Mouse (Mus musculus): ENCODE results near the gene Acer3. TPM values are rescaled to one million over a fixed set of nuclear protein-coding genes. Genes with fewer than 3 reads are reported as not detected.

Acer3 gene
- polyA plus RNA-seq, 1 experiment from 2014 or later = 25.6 TPM

- no peaks in the 10 kb centered on the region for H3K9me3 ChIP-seq (ENCODE audit: control insufficient read depth, low read depth, low read length)
Observed at GRCm38 (mm10) chr7:98316568-98316967, 4.4 kb downstream of the Acer3 start.

GRCm38 (mm10) chr7:98315087-98315486, 5.9 kb downstream of the Acer3 start:
- no peak overlapping the region for H3K4me3 ChIP-seq (ENCODE audit: low read depth, low read length)
- no peaks in the 10 kb centered on the region for H3K4me1 ChIP-seq (ENCODE audit: control insufficient read depth, insufficient read depth, low read length)
- no peaks in the 10 kb centered on the region for H3K36me3 ChIP-seq (ENCODE audit: control insufficient read depth, insufficient read depth, low read length)
- no peak overlapping the region for H3K27ac ChIP-seq (ENCODE audit: low read length)
- H3K9me3 ChIP-seq (ENCODE audit: control insufficient read depth, low read depth, low read length) = no peaks in the 10 kb centered on the region
- no peaks in the 10 kb centered on the region for H3K27me3 ChIP-seq (ENCODE audit: control insufficient read depth, insufficient read depth, low read length)
- WGBS = 74% methylated on average over 2 of the region's 2 CpGs
- H3K4me2 ChIP-seq (replicated peaks; ENCODE audit: low read depth, low read length) = no peak overlapping the region
- no peak for ATAC-seq (ENCODE audit: insufficient number of reproducible peaks, insufficient read depth, low FRiP score, low read depth)
- no peak overlapping the region for H3K9ac ChIP-seq (replicated peaks; ENCODE audit: low read depth, low read length)

More at GRCm38 (mm10) chr7:98316568-98316967, 4.4 kb downstream of the Acer3 start:
- H3K9ac ChIP-seq (replicated peaks; ENCODE audit: low read depth, low read length) = no peak overlapping the region
- WGBS = 56% methylated on average over 2 of the region's 2 CpGs
- H3K27me3 ChIP-seq (ENCODE audit: control insufficient read depth, insufficient read depth, low read length) = no peaks in the 10 kb centered on the region
- H3K4me1 ChIP-seq (ENCODE audit: control insufficient read depth, insufficient read depth, low read length) = no peaks in the 10 kb centered on the region
- no peaks in the 10 kb centered on the region for H3K36me3 ChIP-seq (ENCODE audit: control insufficient read depth, insufficient read depth, low read length)
- no peak for ATAC-seq (ENCODE audit: insufficient number of reproducible peaks, insufficient read depth, low FRiP score, low read depth)
- no peak overlapping the region for H3K27ac ChIP-seq (ENCODE audit: low read length)
- H3K4me3 ChIP-seq (ENCODE audit: low read depth, low read length) = no peak overlapping the region
- no peak overlapping the region for H3K4me2 ChIP-seq (replicated peaks; ENCODE audit: low read depth, low read length)

- Histone ChIP-seq H3K27ac (ENCODE audit: low read length) (no peak overlapping the region), H3K27me3 (ENCODE audit: control insufficient read depth, insufficient read depth, low read length) (no peaks in the 10 kb centered on the region), H3K36me3 (ENCODE audit: control insufficient read depth, insufficient read depth, low read length) (no peaks in the 10 kb centered on the region), H3K4me3 (ENCODE audit: low read depth, low read length) (no peak overlapping the region), H3K4me1 (ENCODE audit: control insufficient read depth, insufficient read depth, low read length) (no peaks in the 10 kb centered on the region; the same call in 1 of the 2 replicates), H3K4me2 (replicated peaks; ENCODE audit: low read depth, low read length) (no peak overlapping the region), H3K9me3 (ENCODE audit: control insufficient read depth, low read depth, low read length) (no peaks in the 10 kb centered on the region), H3K9ac (replicated peaks; ENCODE audit: low read depth, low read length) (no peak overlapping the region)
- ATAC-seq (ENCODE audit: insufficient number of reproducible peaks, insufficient read depth, low FRiP score, low read depth) = no peak
- 47% methylated on average over 4 of the region's 4 CpGs for WGBS
Observed at GRCm38 (mm10) chr7:98312185-98312920, 8.7 kb downstream of the Acer3 start.

GRCm38 (mm10) chr7:98310266-98310665, 10.7 kb downstream of the Acer3 start:
- Histone ChIP-seq H3K9ac (replicated peaks; ENCODE audit: low read depth, low read length) (no peak overlapping the region), H3K4me2 (replicated peaks; ENCODE audit: low read depth, low read length) (no peak overlapping the region), H3K36me3 (ENCODE audit: control insufficient read depth, insufficient read depth, low read length) (no peaks in the 10 kb centered on the region), H3K4me1 (ENCODE audit: control insufficient read depth, insufficient read depth, low read length) (no peaks in the 10 kb centered on the region; the same call in 1 of the 2 replicates), H3K27me3 (ENCODE audit: control insufficient read depth, insufficient read depth, low read length) (no peaks in the 10 kb centered on the region), H3K27ac (ENCODE audit: low read length) (no peak overlapping the region), H3K9me3 (ENCODE audit: control insufficient read depth, low read depth, low read length) (no peaks in the 10 kb centered on the region), H3K4me3 (ENCODE audit: low read depth, low read length) (no peak overlapping the region)
- WGBS = 62% methylated on average over 6 of the region's 6 CpGs
- ATAC-seq (ENCODE audit: insufficient number of reproducible peaks, insufficient read depth, low FRiP score, low read depth) = no peak

- WGBS = under 1% methylated on average over 53 of the region's 53 CpGs
Observed at GRCm38 (mm10) chr7:98309219-98310030, 11.6 kb downstream of the Acer3 start.

GRCm38 (mm10) chr7:98308607-98309218, 12.3 kb downstream of the Acer3 start:
- ATAC-seq (ENCODE audit: insufficient number of reproducible peaks, insufficient read depth, low FRiP score, low read depth) = peak; percentile 66
- H3K4me2 ChIP-seq (replicated peaks; ENCODE audit: low read depth, low read length) = peak overlapping the region; percentile 60
- peak overlapping the region; percentile 79 for H3K4me3 ChIP-seq (ENCODE audit: low read depth, low read length)
- H3K27me3 ChIP-seq (ENCODE audit: control insufficient read depth, insufficient read depth, low read length) = no peaks in the 10 kb centered on the region
- H3K27ac ChIP-seq (ENCODE audit: low read length) = 0 out of 2 replicates have a peak overlapping the region, but pooled peaks have one; percentile 33
- WGBS = 0% methylated on average over 33 of the region's 33 CpGs
- no peaks in the 10 kb centered on the region for H3K36me3 ChIP-seq (ENCODE audit: control insufficient read depth, insufficient read depth, low read length)
- no peaks in the 10 kb centered on the region; the same call in 1 of the 2 replicates for H3K4me1 ChIP-seq (ENCODE audit: control insufficient read depth, insufficient read depth, low read length)
- H3K9me3 ChIP-seq (ENCODE audit: control insufficient read depth, low read depth, low read length) = no peaks in the 10 kb centered on the region
- peak overlapping the region; percentile 60 for H3K9ac ChIP-seq (replicated peaks; ENCODE audit: low read depth, low read length)

More at GRCm38 (mm10) chr7:98309219-98310030, 11.6 kb downstream of the Acer3 start:
- H3K4me1 ChIP-seq (ENCODE audit: control insufficient read depth, insufficient read depth, low read length) = no peaks in the 10 kb centered on the region; the same call in 1 of the 2 replicates
- peak overlapping the region; percentile 60 for H3K9ac ChIP-seq (replicated peaks; ENCODE audit: low read depth, low read length)
- no peaks in the 10 kb centered on the region for H3K36me3 ChIP-seq (ENCODE audit: control insufficient read depth, insufficient read depth, low read length)
- peak overlapping the region; percentile 60 for H3K4me2 ChIP-seq (replicated peaks; ENCODE audit: low read depth, low read length)
- H3K27ac ChIP-seq (ENCODE audit: low read length) = peak overlapping the region; percentile 33; the same call in 1 of the 2 replicates
- H3K9me3 ChIP-seq (ENCODE audit: control insufficient read depth, low read depth, low read length) = no peaks in the 10 kb centered on the region
- no peaks in the 10 kb centered on the region for H3K27me3 ChIP-seq (ENCODE audit: control insufficient read depth, insufficient read depth, low read length)
- H3K4me3 ChIP-seq (ENCODE audit: low read depth, low read length) = peak overlapping the region; percentile 79
- peak; percentile 99 for ATAC-seq (ENCODE audit: insufficient number of reproducible peaks, insufficient read depth, low FRiP score, low read depth)

GRCm38 (mm10) chr7:98307921-98308606, 12.9 kb downstream of the Acer3 start:
- WGBS = 42% methylated on average over 9 of the region's 9 CpGs
- no peaks in the 10 kb centered on the region for H3K36me3 ChIP-seq (ENCODE audit: control insufficient read depth, insufficient read depth, low read length)
- H3K4me2 ChIP-seq (replicated peaks; ENCODE audit: low read depth, low read length) = peak overlapping the region; percentile 60
- no peak overlapping the region for H3K27ac ChIP-seq (ENCODE audit: low read length)
- H3K4me3 ChIP-seq (ENCODE audit: low read depth, low read length) = peak overlapping the region; percentile 79
- ATAC-seq (ENCODE audit: insufficient number of reproducible peaks, insufficient read depth, low FRiP score, low read depth) = no peak
- H3K9ac ChIP-seq (replicated peaks; ENCODE audit: low read depth, low read length) = peak overlapping the region; percentile 60; the same call in 1 of the 2 replicates
- H3K4me1 ChIP-seq (ENCODE audit: control insufficient read depth, insufficient read depth, low read length) = no peaks in the 10 kb centered on the region; the same call in 1 of the 2 replicates
- no peaks in the 10 kb centered on the region for H3K27me3 ChIP-seq (ENCODE audit: control insufficient read depth, insufficient read depth, low read length)
- H3K9me3 ChIP-seq (ENCODE audit: control insufficient read depth, low read depth, low read length) = no peaks in the 10 kb centered on the region

- H3K9ac ChIP-seq (replicated peaks; ENCODE audit: low read depth, low read length) = no peak overlapping the region
- no peak for ATAC-seq (ENCODE audit: insufficient number of reproducible peaks, insufficient read depth, low FRiP score, low read depth)
- no peaks in the 10 kb centered on the region; the same call in 1 of the 2 replicates for H3K4me1 ChIP-seq (ENCODE audit: control insufficient read depth, insufficient read depth, low read length)
- H3K27ac ChIP-seq (ENCODE audit: low read length) = no peak overlapping the region
- no peaks in the 10 kb centered on the region for H3K36me3 ChIP-seq (ENCODE audit: control insufficient read depth, insufficient read depth, low read length)
- H3K4me3 ChIP-seq (ENCODE audit: low read depth, low read length) = no peak overlapping the region
- H3K27me3 ChIP-seq (ENCODE audit: control insufficient read depth, insufficient read depth, low read length) = no peaks in the 10 kb centered on the region
- no peak overlapping the region for H3K4me2 ChIP-seq (replicated peaks; ENCODE audit: low read depth, low read length)
- 85% methylated on average over 2 of the region's 2 CpGs for WGBS
- H3K9me3 ChIP-seq (ENCODE audit: control insufficient read depth, low read depth, low read length) = no peaks in the 10 kb centered on the region
Observed at GRCm38 (mm10) chr7:98307411-98307810, 13.6 kb downstream of the Acer3 start.
